Comparison of ENCODE assay signal across 21 mouse cellular contexts in the genomic region with DNA sequence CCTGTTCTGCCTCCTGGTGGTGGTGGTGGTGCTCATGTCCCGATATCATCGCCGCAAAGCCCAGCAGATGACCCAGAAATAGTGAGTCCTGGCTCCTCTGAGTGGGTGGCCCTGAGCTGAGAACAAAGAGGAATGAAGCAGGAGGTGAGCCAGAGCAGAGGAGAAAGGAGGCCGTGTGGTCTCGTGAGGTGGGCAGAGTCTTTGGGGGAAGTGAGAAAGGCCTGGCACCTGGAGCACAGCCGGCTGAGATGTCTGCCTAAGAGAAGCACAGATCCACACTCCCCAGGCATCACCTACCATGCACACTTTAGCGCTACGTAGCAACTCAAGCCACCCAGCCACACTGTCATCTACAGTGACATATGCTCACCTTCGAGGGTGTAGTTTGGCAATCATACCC. TPM values are rescaled to one million over a fixed set of nuclear protein-coding genes. Genes with fewer than 3 reads are reported as not detected.
DNase-seq lines count a peak whose midpoint lies in the region; ATAC-seq and TF ChIP-seq lines count a peak whose summit lies in the region.
"Had no signal": no experiment of that assay in that cellular context is flagged by ENCODE, and none has a peak within 500 bp of the region (broad histone marks: within the 10 kb centered on the region; RNA-seq: fewer than 3 reads in every experiment).

No protein-coding gene starts in this region.

- no peak overlapping the region for H3K4me2 ChIP-seq in liver, embryonic 14.5 days (ENCODE audit: low read depth)
- H3K4me2 ChIP-seq in liver, embryonic 11.5 days: no peak overlapping the region
- H3K4me2 ChIP-seq: forebrain, embryonic 13.5 days; heart, embryonic 15.5 days; hindbrain, embryonic 12.5 days; kidney, embryonic 15.5 days; limb, embryonic 15.5 days; stomach, embryonic 15.5 days had no signal

- H3K4me1 ChIP-seq in heart, adult 2 months (ENCODE audit: control insufficient read depth, insufficient read depth, low read length): peaks cover 2% of the 10 kb centered on the region; the same call in 1 of the 2 replicates
- H3K4me1 ChIP-seq in liver, embryonic 14.5 days (replicated peaks; ENCODE audit: control insufficient read depth in 2 of 2, insufficient read depth in 2 of 2, low read length in 1 of 2): peaks cover 0 to 7% of the 10 kb centered on the region in 2 experiments; a peak in 1 of 4 replicates
- no peaks in the 10 kb centered on the region; the same call in none of the 2 replicates for H3K4me1 ChIP-seq in liver, embryonic 11.5 days (replicated peaks; ENCODE audit: control insufficient read depth, insufficient read depth, low read length)
- H3K4me1 ChIP-seq: hindbrain, embryonic 12.5 days had no signal

- 61% methylated on average over 9 of the region's 9 CpGs for WGBS in heart, adult 2 months
- WGBS in liver, embryonic 14.5 days (ENCODE audit: insufficient replicate concordance): 62% methylated on average over 9 of the region's 9 CpGs
- 60% methylated on average over 9 of the region's 9 CpGs for WGBS in liver, embryonic 11.5 days

- H3K9me3 ChIP-seq in liver, embryonic 14.5 days (ENCODE audit: control insufficient read depth, low read length): no peaks in the 10 kb centered on the region
- no peaks in the 10 kb centered on the region for H3K9me3 ChIP-seq in liver, embryonic 11.5 days (ENCODE audit: control insufficient read depth, low read length)
- H3K9me3 ChIP-seq: embryonic facial prominence, embryonic 10.5 days; forebrain, embryonic 13.5 days; heart, embryonic 15.5 days; hindbrain, embryonic 12.5 days; kidney, embryonic 15.5 days; limb, embryonic 15.5 days; stomach, embryonic 15.5 days had no signal

- intact Hi-C loops in heart, adult 2 months (cut with DNase I): no loop called here
- intact Hi-C loops in heart, postnatal 36 days (cut with DNase I): no loop called here

- ATAC-seq in liver, embryonic 14.5 days (ENCODE audit: insufficient read depth): no peak
- ATAC-seq in liver, embryonic 11.5 days (replicated peaks; ENCODE audit: low FRiP score): no peak
- ATAC-seq: forebrain, embryonic 13.5 days; inflammation-experienced regulatory T-cells, adult 6 months had no signal

- DNase-seq in heart, adult 2 months: no peak
- no peak for DNase-seq in heart, postnatal 36 days
- no peak for DNase-seq in liver, embryonic 14.5 days (ENCODE audit: low read depth in 3 of 3, low spot score in 3 of 3)
- no peak for DNase-seq in liver, embryonic 11.5 days (ENCODE audit: low spot score)
- peak; percentile 60 for DNase-seq in A20 (ENCODE audit: low read depth, low spot score)
- peak; percentile 26 for DNase-seq in retina, embryonic 14.5 days (ENCODE audit: low spot score)
- DNase-seq in urinary bladder, postnatal 14 days (ENCODE audit: low spot score): no peak
- DNase-seq: cerebellum, adult 9-10 months; gastrocnemius, postnatal 14 days; lung, adult 2 months; midbrain, embryonic 14.5 days; right cerebral cortex, postnatal 25 days had no signal

- no peak overlapping the region for H3K4me3 ChIP-seq in heart, adult 2 months
- H3K4me3 ChIP-seq in liver, embryonic 14.5 days (ENCODE audit: insufficient read depth in 1 of 2, low read depth in 2 of 2, low read length in 2 of 2): no peak overlapping the region
- H3K4me3 ChIP-seq in liver, embryonic 11.5 days (ENCODE audit: low read depth, low read length): no peak overlapping the region
- H3K4me3 ChIP-seq: embryonic facial prominence, embryonic 10.5 days; forebrain, embryonic 13.5 days; heart, embryonic 15.5 days; hindbrain, embryonic 12.5 days; kidney, embryonic 15.5 days; limb, embryonic 15.5 days; myocyte; stomach, embryonic 15.5 days had no signal

- no peak overlapping the region for H3K9ac ChIP-seq in heart, adult 2 months (ENCODE audit: low read depth, low read length)
- no peak overlapping the region for H3K9ac ChIP-seq in liver, embryonic 14.5 days (replicated peaks)
- no peak overlapping the region for H3K9ac ChIP-seq in liver, embryonic 11.5 days (ENCODE audit: low read depth, low read length)
- H3K9ac ChIP-seq: forebrain, embryonic 13.5 days; heart, embryonic 15.5 days; hindbrain, embryonic 12.5 days; kidney, embryonic 15.5 days; limb, embryonic 15.5 days; stomach, embryonic 15.5 days had no signal

- no peaks in the 10 kb centered on the region for H3K79me2 ChIP-seq in heart, adult 2 months (replicated peaks; ENCODE audit: control insufficient read depth, insufficient read depth, low read length)

- H3K27me3 ChIP-seq in heart, adult 2 months (ENCODE audit: control insufficient read depth, insufficient read depth, low read length): no peaks in the 10 kb centered on the region; the same call in 1 of the 2 replicates
- H3K27me3 ChIP-seq in liver, embryonic 14.5 days (ENCODE audit: control insufficient read depth, insufficient read depth, low read length): peaks cover 7% of the 10 kb centered on the region; the same call in 1 of the 2 replicates
- peaks cover 11% of the 10 kb centered on the region for H3K27me3 ChIP-seq in liver, embryonic 11.5 days (replicated peaks; ENCODE audit: control insufficient read depth, insufficient read depth, low read length)
- H3K27me3 ChIP-seq: stomach, embryonic 15.5 days had no signal

- H3K36me3 ChIP-seq in heart, adult 2 months (ENCODE audit: control insufficient read depth, insufficient read depth, low read length): no peaks in the 10 kb centered on the region
- no peaks in the 10 kb centered on the region for H3K36me3 ChIP-seq in liver, embryonic 14.5 days (replicated peaks; ENCODE audit: control insufficient read depth, insufficient read depth, low read depth)
- H3K36me3 ChIP-seq in liver, embryonic 11.5 days (ENCODE audit: control insufficient read depth, insufficient read depth, low read length): no peaks in the 10 kb centered on the region
- H3K36me3 ChIP-seq: embryonic facial prominence, embryonic 10.5 days; heart, embryonic 15.5 days; hindbrain, embryonic 12.5 days; kidney, embryonic 15.5 days; limb, embryonic 15.5 days; stomach, embryonic 15.5 days had no signal

- H3K27ac ChIP-seq in heart, adult 2 months: no peak overlapping the region
- H3K27ac ChIP-seq in liver, embryonic 14.5 days: no peak overlapping the region
- no peak overlapping the region for H3K27ac ChIP-seq in liver, embryonic 11.5 days (ENCODE audit: low read depth, low read length)
- H3K27ac ChIP-seq: forebrain, embryonic 13.5 days; heart, embryonic 15.5 days; hindbrain, embryonic 12.5 days; kidney, embryonic 15.5 days; limb, embryonic 15.5 days; stomach, embryonic 15.5 days had no signal

- TF ChIP-seq POLR2A in heart, adult 2 months (IDR thresholded peaks at IDR 0.05; ENCODE audit: insufficient read depth, low read depth, low read length): no peak

- 0 out of 2 replicates have a peak, but pooled peaks have one; percentile 3 for TF ChIP-seq CTCF in heart, adult 2 months (IDR thresholded peaks at IDR 0.05)
- peak; percentile 48; the same call in 1 of the 2 replicates for TF ChIP-seq CTCF in liver, embryonic 14.5 days (IDR thresholded peaks at IDR 0.05; ENCODE audit: low read depth)

- TF ChIP-seq EP300 in heart, adult 2 months (IDR thresholded peaks at IDR 0.05; ENCODE audit: insufficient read depth, low read depth, low read length): no peak
- TF ChIP-seq EP300 in liver, embryonic 14.5 days (IDR thresholded peaks at IDR 0.05; ENCODE audit: low read depth): no peak

RNA-seq across cellular contexts. Expression of a gene that starts 3.6 kb away (rescaled TPM):
- total RNA-seq in heart, adult 2 months (2021): 1 to 10 TPM; 2.3 to 2.4 TPM
- 2.6 and 3.2 TPM in 2 replicates for polyA plus RNA-seq in heart, adult 2 months (2012; rRNA removed)
- total RNA-seq in heart, postnatal 36 days (2021): 1 to 10 TPM; 2.7 to 2.9 TPM
- polyA plus RNA-seq in liver, embryonic 14.5 days (2012; rRNA removed): 2.2 and 3.0 TPM in 2 replicates
- polyA plus RNA-seq in liver, embryonic 14.5 days (2014; fragmentation: Nextera tagmentation; extraction: Ambion mirVana): 1.8 and 1.9 TPM in 2 replicates
- polyA plus RNA-seq in liver, embryonic 11.5 days (2014; fragmentation: Nextera tagmentation; extraction: Ambion mirVana): 3.5 and 3.8 TPM in 2 replicates

RNA-seq across cellular contexts. Expression of a gene that starts 15.3 kb away (rescaled TPM):
- total RNA-seq in heart, adult 2 months (2021): under 1 TPM; 0.13 to 0.23 TPM
- 0.21 and 0.29 TPM in 2 replicates for polyA plus RNA-seq in heart, adult 2 months (2012; rRNA removed)
- under 1 TPM; 0.08 to 0.30 TPM for total RNA-seq in heart, postnatal 36 days (2021)
- 0.09 and 0.12 TPM in 2 replicates for polyA plus RNA-seq in liver, embryonic 14.5 days (2012; rRNA removed)
- polyA plus RNA-seq in liver, embryonic 14.5 days (2014; fragmentation: Nextera tagmentation; extraction: Ambion mirVana): 0.04 and 0.06 TPM in 2 replicates
- 0.25 and 0.53 TPM in 2 replicates for polyA plus RNA-seq in liver, embryonic 11.5 days (2014; fragmentation: Nextera tagmentation; extraction: Ambion mirVana)
- total RNA-seq: gastrocnemius, postnatal 14 days had no signal

RNA-seq across cellular contexts. Expression of a gene that starts 24.6 kb away (rescaled TPM):
- under 1 TPM in 1 of 2 experiments, not detected in 1; 0.16 TPM for total RNA-seq in heart, adult 2 months (2021)
- polyA plus RNA-seq in heart, adult 2 months (2012; rRNA removed): 0.20 and 0.25 TPM in 2 replicates
- not detected for total RNA-seq in heart, postnatal 36 days (2021)
- polyA plus RNA-seq in liver, embryonic 14.5 days (2012; rRNA removed): 0.27 and 0.39 TPM in 2 replicates
- 0.49 and 0.70 TPM in 2 replicates for polyA plus RNA-seq in liver, embryonic 14.5 days (2014; fragmentation: Nextera tagmentation; extraction: Ambion mirVana)
- polyA plus RNA-seq in liver, embryonic 11.5 days (2014; fragmentation: Nextera tagmentation; extraction: Ambion mirVana): 0.66 and 0.77 TPM in 2 replicates
- polyA plus RNA-seq: myocyte had no signal

RNA-seq across cellular contexts. Expression of a gene that starts 25.9 kb away (rescaled TPM):
- 10 to 100 TPM; 38.4 to 46.6 TPM for total RNA-seq in heart, adult 2 months (2021)
- 47.8 and 64.2 TPM in 2 replicates for polyA plus RNA-seq in heart, adult 2 months (2012; rRNA removed)
- 10 to 100 TPM; 41.0 to 52.1 TPM for total RNA-seq in heart, postnatal 36 days (2021)
- polyA plus RNA-seq in liver, embryonic 14.5 days (2012; rRNA removed): 13.4 and 16.9 TPM in 2 replicates
- 15.0 and 18.9 TPM in 2 replicates for polyA plus RNA-seq in liver, embryonic 14.5 days (2014; fragmentation: Nextera tagmentation; extraction: Ambion mirVana)
- polyA plus RNA-seq in liver, embryonic 11.5 days (2014; fragmentation: Nextera tagmentation; extraction: Ambion mirVana): 51.0 and 53.2 TPM in 2 replicates

RNA-seq across cellular contexts. Expression of a gene that starts 33.5 kb away (rescaled TPM):
- 1 to 10 TPM; 1.3 to 1.8 TPM for total RNA-seq in heart, adult 2 months (2021)
- 2.2 and 3.1 TPM in 2 replicates for polyA plus RNA-seq in heart, adult 2 months (2012; rRNA removed)
- 1 to 10 TPM; 1.2 to 1.6 TPM for total RNA-seq in heart, postnatal 36 days (2021)
- polyA plus RNA-seq in liver, embryonic 14.5 days (2012; rRNA removed): 0.60 and 0.90 TPM in 2 replicates
- polyA plus RNA-seq in liver, embryonic 14.5 days (2014; fragmentation: Nextera tagmentation; extraction: Ambion mirVana): 0.19 and 0.75 TPM in 2 replicates
- polyA plus RNA-seq in liver, embryonic 11.5 days (2014; fragmentation: Nextera tagmentation; extraction: Ambion mirVana): 1.6 and 1.7 TPM in 2 replicates

Comparison
In these comparisons a context has a peak if more than half of its experiments do, and no peak if none do; other contexts are left out.
1. DNase-seq: peak in A20 (single experiment) and retina, embryonic 14.5 days (single experiment); none in heart, adult 2 months (0 of 2), heart, postnatal 36 days (0 of 2), liver, embryonic 14.5 days (0 of 3), liver, embryonic 11.5 days (single experiment) and urinary bladder, postnatal 14 days (single experiment).